Mouse (Mus musculus) midbrain, embryonic 15.5 days (tissue): ENCODE measurements at regions not wholly inside any gene's neighbourhood (a gene's known extent, or its start where the extent isn't known, plus 50 kb on each side); places are given as distances from the start of the nearest gene placed in this dataset.
"Not testable (repeated sequence)": the region's sequence is repeated elsewhere in the genome, so short reads cannot be mapped to it uniquely, and the experiment has no call there.

Experiments
- ATAC-seq: fragments of 200-750 bp; cut with Nextera tagmentation; replicated peaks from 2 replicates; pipeline ENCODE4 v1.8.0; 2017; ENCODE audit warnings: moderate TSS enrichment
- H3K27ac ChIP-seq: fragments of 300-500 bp; sonication (generic); 2 replicates; pipeline ENCODE4 v1.5.1; 2015; ENCODE audit warnings: mild to moderate bottlenecking, inconsistent platforms
- H3K27me3 ChIP-seq: fragments of 300-500 bp; sonication (generic); replicated peaks from 2 replicates; pipeline ENCODE4 v1.6.1; 2015; ENCODE audit warnings: inconsistent platforms
- H3K36me3 ChIP-seq: fragments of 300-500 bp; sonication (generic); replicated peaks from 2 replicates; pipeline ENCODE4 v1.6.1; 2015; ENCODE audit warnings: inconsistent platforms
- H3K4me1 ChIP-seq: fragments of 300-500 bp; sonication (generic); 2 replicates; pipeline ENCODE4 v1.6.1; 2015; ENCODE audit warnings: inconsistent platforms
- H3K4me2 ChIP-seq: fragments of 300-500 bp; sonication (generic); 2 replicates; pipeline ENCODE4 v1.6.1; 2015; ENCODE audit warnings: inconsistent platforms, mild to moderate bottlenecking, moderate library complexity
- H3K4me3 ChIP-seq: fragments of 300-500 bp; sonication (generic); 2 replicates; pipeline ENCODE4 v1.5.1; 2015; ENCODE audit warnings: mild to moderate bottlenecking, inconsistent platforms
- H3K9ac ChIP-seq: fragments of 300-500 bp; sonication (generic); 2 replicates; pipeline ENCODE4 v1.6.1; 2015; ENCODE audit warnings: mild to moderate bottlenecking, inconsistent platforms
- H3K9me3 ChIP-seq: fragments of 300-500 bp; sonication (generic); 2 replicates; pipeline ENCODE4 v1.6.1; 2016; ENCODE audit warnings: inconsistent platforms
- WGBS: fragments of 180-500 bp; shearing (Covaris S2); methylation state at CpG from one replicate; pipeline ENCODE4 v1.1.7; 2015; ENCODE audit warnings: mixed read lengths; 5-methylcytosine and 5-hydroxymethylcytosine counted together

GRCm38 (mm10) chr10:46071220-46071619 is 493.6 kb downstream of the Hace1 start:
- Histone ChIP-seq H3K9ac (no peak overlapping the region), H3K4me3 (no peak overlapping the region), H3K9me3 (no peaks in the 10 kb centered on the region), H3K27me3 (no peaks in the 10 kb centered on the region), H3K36me3 (no peaks in the 10 kb centered on the region), H3K4me1 (peaks cover 18% of the 10 kb centered on the region), H3K27ac (peak overlapping the region; percentile 71), H3K4me2 (no peak overlapping the region)
- ATAC-seq = peak; percentile 60
- 46% methylated on average over 8 of the region's 8 CpGs for WGBS

- Histone ChIP-seq H3K9ac (no peak overlapping the region; the same call in 1 of the 2 replicates), H3K4me2 (no peak overlapping the region), H3K27me3 (no peaks in the 10 kb centered on the region), H3K4me1 (peaks cover 18% of the 10 kb centered on the region), H3K27ac (peak overlapping the region; percentile 71), H3K36me3 (no peaks in the 10 kb centered on the region), H3K9me3 (no peaks in the 10 kb centered on the region), H3K4me3 (no peak overlapping the region)
- peak; percentile 70 for ATAC-seq
- 50% methylated on average over 12 of the region's 12 CpGs for WGBS
Measured at GRCm38 (mm10) chr10:46071810-46072549, 494.4 kb downstream of the Hace1 start.

GRCm38 (mm10) chr10:46072550-46073470 is 495.2 kb downstream of the Hace1 start:
- H3K9ac ChIP-seq = no peak overlapping the region
- ATAC-seq = peak; percentile 65
- peaks cover 18% of the 10 kb centered on the region for H3K4me1 ChIP-seq
- no peaks in the 10 kb centered on the region for H3K36me3 ChIP-seq
- no peak overlapping the region for H3K4me2 ChIP-seq
- H3K27me3 ChIP-seq = no peaks in the 10 kb centered on the region
- H3K9me3 ChIP-seq = no peaks in the 10 kb centered on the region
- peak overlapping the region; percentile 71 for H3K27ac ChIP-seq
- no peak overlapping the region for H3K4me3 ChIP-seq
- WGBS = 53% methylated on average over 16 of the region's 16 CpGs

GRCm38 (mm10) chr10:46087766-46088165 is 510.1 kb downstream of the Hace1 start:
- H3K9me3 ChIP-seq = no peaks in the 10 kb centered on the region
- H3K36me3 ChIP-seq = no peaks in the 10 kb centered on the region
- no peak overlapping the region for H3K27ac ChIP-seq
- 60% methylated on average over 4 of the region's 4 CpGs for WGBS
- H3K4me3 ChIP-seq = no peak overlapping the region
- no peaks in the 10 kb centered on the region for H3K27me3 ChIP-seq
- no peak overlapping the region for H3K9ac ChIP-seq
- H3K4me1 ChIP-seq = no peaks in the 10 kb centered on the region
- no peak overlapping the region for H3K4me2 ChIP-seq
- no peak for ATAC-seq

- ATAC-seq = no peak
Measured at GRCm38 (mm10) chr10:46100837-46101236, 523.2 kb downstream of the Hace1 start.

GRCm38 (mm10) chr10:46108810-46109209 is 531.2 kb downstream of the Hace1 start:
- no peak overlapping the region for H3K4me3 ChIP-seq
- no peak overlapping the region for H3K9ac ChIP-seq
- 44% methylated on average over 4 of the region's 4 CpGs for WGBS
- no peak for ATAC-seq
- no peaks in the 10 kb centered on the region for H3K9me3 ChIP-seq
- H3K36me3 ChIP-seq = no peaks in the 10 kb centered on the region
- no peak overlapping the region for H3K4me2 ChIP-seq
- H3K27me3 ChIP-seq = no peaks in the 10 kb centered on the region
- H3K27ac ChIP-seq = no peak overlapping the region
- H3K4me1 ChIP-seq = no peaks in the 10 kb centered on the region

More at GRCm38 (mm10) chr10:46100837-46101236, 523.2 kb downstream of the Hace1 start:
- no peaks in the 10 kb centered on the region for H3K9me3 ChIP-seq
- no peak overlapping the region for H3K9ac ChIP-seq
- H3K4me2 ChIP-seq = no peak overlapping the region
- no peaks in the 10 kb centered on the region for H3K4me1 ChIP-seq
- H3K27ac ChIP-seq = no peak overlapping the region
- H3K36me3 ChIP-seq = no peaks in the 10 kb centered on the region
- H3K27me3 ChIP-seq = no peaks in the 10 kb centered on the region
- H3K4me3 ChIP-seq = no peak overlapping the region

- Histone ChIP-seq H3K4me1 (no peaks in the 10 kb centered on the region), H3K27ac (no peak overlapping the region), H3K9ac (no peak overlapping the region), H3K36me3 (no peaks in the 10 kb centered on the region), H3K27me3 (no peaks in the 10 kb centered on the region), H3K4me2 (no peak overlapping the region), H3K4me3 (no peak overlapping the region), H3K9me3 (no peaks in the 10 kb centered on the region)
- ATAC-seq = no peak
- 88% methylated on average over 5 of the region's 5 CpGs for WGBS
Measured at GRCm38 (mm10) chr10:46114631-46115130, 537.1 kb downstream of the Hace1 start.

GRCm38 (mm10) chr10:46122409-46122808 is 544.8 kb downstream of the Hace1 start:
- H3K4me2 ChIP-seq, H3K4me1 ChIP-seq, H3K36me3 ChIP-seq, H3K9ac ChIP-seq, ATAC-seq, H3K4me3 ChIP-seq, H3K9me3 ChIP-seq, H3K27me3 ChIP-seq, H3K27ac ChIP-seq: not testable (repeated sequence)
- 96% methylated on average over 2 of the region's 2 CpGs for WGBS

GRCm38 (mm10) chr10:46123795-46124194 is 546.2 kb downstream of the Hace1 start:
- no peak for ATAC-seq
- no peak overlapping the region for H3K9ac ChIP-seq
- H3K9me3 ChIP-seq = no peaks in the 10 kb centered on the region
- no peaks in the 10 kb centered on the region for H3K4me1 ChIP-seq
- H3K27me3 ChIP-seq = no peaks in the 10 kb centered on the region
- H3K36me3 ChIP-seq = no peaks in the 10 kb centered on the region
- no peak overlapping the region for H3K4me2 ChIP-seq
- H3K4me3 ChIP-seq = no peak overlapping the region
- no peak overlapping the region for H3K27ac ChIP-seq

- Histone ChIP-seq H3K4me2 (no peak overlapping the region), H3K27me3 (no peaks in the 10 kb centered on the region), H3K9me3 (no peaks in the 10 kb centered on the region), H3K36me3 (no peaks in the 10 kb centered on the region), H3K4me3 (no peak overlapping the region), H3K4me1 (no peaks in the 10 kb centered on the region), H3K27ac (no peak overlapping the region), H3K9ac (no peak overlapping the region)
- WGBS = 54% methylated on average over 2 of the region's 2 CpGs
- no peak for ATAC-seq
Measured at GRCm38 (mm10) chr10:46135120-46135748, 557.6 kb downstream of the Hace1 start.

GRCm38 (mm10) chr10:46174035-46174434 is 596.4 kb downstream of the Hace1 start:
- no peak for ATAC-seq
- Histone ChIP-seq H3K36me3 (no peaks in the 10 kb centered on the region), H3K4me1 (no peaks in the 10 kb centered on the region), H3K4me3 (no peak overlapping the region), H3K9ac (no peak overlapping the region), H3K27ac (no peak overlapping the region), H3K27me3 (no peaks in the 10 kb centered on the region), H3K9me3 (no peaks in the 10 kb centered on the region), H3K4me2 (no peak overlapping the region)
- WGBS = 90% methylated on average over 2 of the region's 2 CpGs
